Mouse (Mus musculus): ENCODE measurements at regions not wholly inside any gene's neighbourhood (a gene's known extent, or its start where the extent isn't known, plus 50 kb on each side); places are given as distances from the start of the nearest gene placed in this dataset.

DNA sequence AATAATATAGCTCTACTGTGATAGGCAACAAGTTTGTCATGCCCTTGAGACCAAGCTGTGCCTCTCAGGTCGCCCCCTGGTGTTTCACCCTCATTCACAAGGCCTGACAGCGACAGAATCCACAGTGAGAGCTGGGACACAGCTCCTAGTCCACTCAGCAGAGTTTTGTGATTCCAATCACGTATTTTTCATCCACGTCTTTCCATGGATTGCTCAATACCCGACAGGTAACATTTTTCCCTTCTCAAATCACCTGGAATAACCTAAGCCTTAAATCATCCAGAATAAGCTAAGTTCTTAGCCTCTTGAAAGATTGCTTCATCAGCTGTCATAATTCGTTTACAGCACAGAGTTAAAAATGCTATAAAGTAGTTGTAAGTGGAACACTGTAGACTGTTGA is 211.3 kb downstream of the Ccdc91 start:
- no peak for DNase-seq (ENCODE audit: low spot score)

DNA sequence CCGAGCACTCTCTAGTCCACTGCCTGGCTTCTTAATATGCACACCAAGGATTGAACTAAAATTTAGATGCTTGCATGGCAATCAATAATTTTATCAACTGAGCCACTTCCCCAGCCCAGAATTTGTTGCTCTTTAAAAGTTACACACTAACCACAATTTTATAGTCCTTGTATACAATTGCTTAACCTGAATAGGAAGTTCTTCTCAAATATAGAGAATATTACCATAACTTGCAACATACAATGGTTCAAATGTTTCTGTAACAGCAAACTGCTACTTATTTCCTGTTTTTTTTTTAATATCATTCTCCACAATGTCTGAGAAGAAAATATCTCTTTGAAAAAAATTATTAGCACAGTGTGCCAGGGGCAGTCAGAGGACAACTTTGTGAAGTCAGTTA is 222.6 kb downstream of the Ccdc91 start:
- no peak for DNase-seq (ENCODE audit: low spot score)

DNA sequence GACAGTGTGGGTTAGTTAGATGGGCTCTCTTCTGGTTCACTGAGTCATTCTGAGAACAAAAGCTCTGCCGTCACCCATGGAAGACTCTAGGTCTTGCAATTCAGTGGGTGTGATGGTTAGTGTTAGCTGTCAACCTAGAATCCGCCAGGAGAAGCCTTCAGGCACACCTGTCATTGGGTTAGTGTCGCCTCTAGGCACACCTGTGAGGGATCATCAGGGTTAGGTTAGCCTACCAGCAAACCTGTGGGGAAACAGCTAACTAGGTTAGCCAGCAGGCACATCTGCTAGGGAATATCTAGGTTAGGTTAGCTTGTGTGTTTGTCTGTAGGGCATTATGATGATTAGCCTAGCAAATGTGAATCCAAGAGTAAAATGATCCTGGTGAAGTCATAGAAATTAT is 223.8 kb downstream of the Ccdc91 start:
- no peak for DNase-seq (ENCODE audit: low spot score)

DNA sequence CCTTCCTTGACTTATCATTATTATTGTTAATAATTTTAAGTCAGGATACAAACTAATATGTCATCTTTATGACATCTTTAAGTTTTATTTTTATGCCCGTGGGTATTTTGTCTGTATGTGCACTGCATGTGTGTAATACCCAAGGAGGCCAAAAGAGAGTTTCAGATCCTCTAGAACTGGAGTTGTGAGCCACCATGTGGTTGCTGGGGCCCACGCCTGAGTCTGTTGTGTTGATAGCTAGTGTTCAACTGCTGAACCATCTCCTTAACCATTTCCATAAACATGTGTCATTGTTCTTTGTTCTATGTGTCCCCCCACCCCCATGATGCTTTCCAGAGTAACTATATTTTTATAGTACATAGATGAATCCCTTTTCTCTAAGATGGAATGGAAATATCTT is 225.0 kb downstream of the Ccdc91 start:
- no peak for DNase-seq (ENCODE audit: low spot score)

DNA sequence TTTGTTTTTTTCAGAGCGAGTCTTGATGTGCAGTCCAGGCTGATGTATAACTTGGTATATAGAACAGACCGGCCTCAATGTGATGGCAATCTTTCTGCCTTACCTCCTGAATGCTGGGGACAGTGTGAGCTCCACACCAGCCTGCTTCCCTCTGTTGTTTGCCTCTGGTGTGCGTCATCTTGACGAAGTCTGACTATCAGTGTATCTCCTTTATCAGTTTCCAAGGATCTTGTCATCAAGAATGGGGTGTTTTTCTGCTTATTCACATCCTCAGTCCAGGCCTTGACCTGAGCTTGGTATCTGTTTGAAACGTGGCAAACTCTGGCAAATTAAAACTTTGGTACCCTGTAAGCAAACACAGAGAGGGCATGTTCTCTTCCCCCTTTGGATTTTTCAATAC is 226.3 kb downstream of the Ccdc91 start:
- no peak for DNase-seq (ENCODE audit: low spot score)

DNA sequence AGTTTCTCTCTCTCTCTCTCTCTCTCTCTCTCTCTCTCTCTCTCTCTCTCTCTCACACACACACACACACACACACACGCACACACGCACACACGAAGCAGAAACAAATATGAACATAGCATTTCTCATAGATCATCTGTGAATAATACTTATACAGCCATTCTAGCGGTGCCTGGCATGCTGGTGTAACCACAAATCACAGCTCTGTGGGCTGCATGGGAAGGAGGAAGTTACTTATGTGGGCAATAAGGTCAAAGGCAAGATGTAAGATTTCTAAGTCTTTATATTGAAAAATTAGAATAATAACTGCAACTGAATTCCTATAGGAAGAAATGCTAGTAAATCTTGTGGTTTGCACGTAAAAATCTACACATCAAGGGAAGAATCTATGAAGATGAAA is 228.7 kb downstream of the Ccdc91 start:
- DNase-seq (ENCODE audit: low spot score) = no peak

DNA sequence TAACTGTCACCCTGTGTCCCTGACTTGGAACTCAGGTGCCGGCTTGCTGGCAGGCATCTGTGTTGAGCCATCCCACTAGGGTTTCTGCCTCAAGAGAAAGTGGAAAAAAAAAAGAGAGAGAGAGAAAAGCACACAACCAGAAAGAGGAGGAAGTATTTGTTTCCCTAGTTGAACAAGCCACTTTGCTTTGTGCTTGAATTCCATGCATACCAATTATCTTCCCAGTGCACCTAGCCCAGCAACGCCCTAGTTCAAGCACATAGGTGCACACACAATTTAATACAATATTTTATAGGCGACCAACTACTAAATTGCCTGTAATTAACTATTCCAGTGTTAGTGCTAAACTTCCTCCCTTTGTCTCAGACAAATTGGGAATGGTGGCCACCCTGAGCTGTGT is 230.3 kb downstream of the Ccdc91 start:
- no peak for DNase-seq (ENCODE audit: low spot score)

DNA sequence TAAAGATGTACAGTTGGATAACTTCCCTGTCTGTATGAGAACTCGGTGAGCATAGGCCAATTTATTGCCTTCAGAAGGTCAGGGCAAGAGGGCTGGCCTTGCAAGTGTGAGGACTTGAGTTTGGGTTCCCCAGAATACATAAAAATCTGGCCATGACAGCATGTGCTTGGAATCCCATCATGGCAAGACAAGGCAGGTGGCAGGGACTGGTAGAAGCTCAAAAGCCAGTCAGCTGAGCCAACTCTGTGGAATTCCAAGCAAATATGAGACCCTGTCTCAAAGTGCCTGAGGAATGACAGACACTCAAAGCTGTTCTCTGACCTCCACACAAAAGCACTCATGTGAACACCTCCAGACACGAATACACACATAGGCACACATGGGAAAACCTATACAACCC is 231.1 kb downstream of the Ccdc91 start:
- no peak for DNase-seq (ENCODE audit: low spot score)

DNA sequence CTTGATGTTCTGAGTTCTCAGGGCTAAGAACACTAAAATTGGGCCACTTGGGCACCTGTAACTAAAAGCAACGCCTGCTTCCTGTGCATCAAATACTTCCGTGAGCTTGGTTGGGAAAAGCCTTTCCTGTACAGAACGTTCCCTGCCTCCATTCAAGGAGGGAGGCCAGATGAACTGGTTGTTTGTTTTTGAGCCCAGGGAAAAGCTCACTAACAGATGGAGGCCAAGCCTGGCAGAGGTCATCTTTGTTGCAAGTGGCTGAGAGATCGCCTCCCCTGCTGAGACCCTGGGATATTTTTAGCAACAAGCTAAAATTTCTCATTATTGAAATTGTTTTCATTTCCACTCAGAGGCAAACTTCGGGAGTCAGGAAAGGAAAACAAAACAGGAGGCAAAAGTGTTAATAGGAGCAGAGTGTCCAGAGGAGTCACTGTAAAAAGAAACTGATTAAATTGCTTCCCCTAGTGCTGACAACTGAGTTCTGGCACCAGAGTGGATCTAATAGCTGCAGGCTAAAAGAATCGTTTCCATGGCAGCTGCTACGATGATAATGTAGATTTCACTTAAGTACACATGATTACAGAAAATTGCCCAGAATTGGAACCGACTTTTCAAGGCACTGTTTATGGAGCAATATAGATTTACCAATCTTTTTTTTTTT is 242.6 kb downstream of the Ccdc91 start:
- no peak for DNase-seq (ENCODE audit: low spot score)

DNA sequence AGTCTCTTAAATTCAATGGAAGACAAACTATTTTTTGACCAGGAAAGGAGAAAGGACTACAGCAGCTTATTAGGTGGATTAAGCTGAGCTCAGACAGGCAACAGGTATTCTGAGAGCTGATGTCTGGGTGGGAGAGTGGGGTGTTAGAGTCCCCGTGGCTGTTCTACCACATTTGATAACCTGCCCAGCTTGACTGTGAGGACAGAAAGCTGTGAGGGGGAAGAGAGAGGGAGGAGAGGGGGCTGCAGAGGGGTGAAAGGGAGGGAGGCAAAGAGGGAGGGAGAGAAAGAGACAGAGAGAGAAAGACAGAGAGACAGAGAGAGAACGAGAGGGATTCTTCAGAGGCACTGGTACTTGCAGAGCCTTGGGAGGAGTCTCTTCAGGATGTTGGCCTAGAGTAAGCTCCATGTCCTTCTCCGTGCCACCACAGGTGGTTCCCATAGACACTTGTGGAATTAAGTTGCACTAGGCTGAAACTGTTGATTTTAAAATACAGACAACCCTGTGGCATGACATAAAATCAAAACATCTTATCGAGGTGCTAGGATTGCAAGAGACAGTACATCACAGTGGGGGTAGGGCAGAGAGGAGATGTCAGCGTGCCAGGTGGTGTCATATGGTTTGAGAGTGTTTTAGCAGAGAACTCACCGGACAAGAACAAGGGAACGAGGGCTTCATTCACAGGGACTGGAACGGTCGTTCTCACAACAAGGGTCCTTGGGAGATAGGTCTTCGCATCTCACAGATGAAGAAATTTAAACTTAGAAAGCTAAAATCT is 243.3 kb downstream of the Ccdc91 start:
- DNase-seq (ENCODE audit: low spot score) = no peak

DNA sequence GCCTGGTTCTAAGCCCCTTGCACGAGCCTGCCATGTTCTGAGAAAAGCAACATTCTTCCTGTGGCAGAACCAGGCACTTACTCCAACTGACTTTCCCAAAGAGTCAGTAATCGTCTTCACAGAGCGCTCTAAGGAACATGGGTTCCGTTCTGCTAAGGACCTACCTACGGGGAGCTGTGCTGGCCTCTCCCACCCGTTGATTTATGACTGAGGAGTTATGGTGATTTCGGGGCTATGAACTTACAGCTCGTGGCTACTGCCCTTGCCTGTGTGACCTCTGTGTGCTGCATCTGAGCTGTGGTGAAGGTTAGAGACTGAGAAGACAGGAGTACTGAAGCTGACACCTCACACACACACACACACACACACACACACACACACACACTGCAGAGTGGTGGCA is 243.9 kb downstream of the Ccdc91 start:
- DNase-seq (ENCODE audit: low spot score) = no peak

DNA sequence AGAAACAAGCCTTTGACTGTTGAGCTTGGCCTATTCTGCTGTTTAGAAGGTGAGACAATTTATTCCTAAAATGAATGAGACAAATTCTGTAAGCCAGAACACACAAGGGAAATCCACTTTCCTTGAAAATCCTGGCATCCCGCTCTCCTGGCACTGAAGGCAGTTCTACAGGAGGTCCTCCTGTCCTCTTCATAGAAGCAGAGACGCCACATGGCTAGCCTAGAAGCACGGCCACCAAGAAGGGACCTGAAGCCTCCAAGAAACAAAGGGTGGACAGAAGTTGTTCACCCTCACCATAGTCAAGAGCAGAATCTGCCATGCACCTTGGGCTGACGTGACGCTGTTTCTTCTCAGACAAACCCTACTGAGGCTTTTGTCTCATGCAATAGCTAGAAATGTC is 247.7 kb downstream of the Ccdc91 start:
- no peak for DNase-seq (ENCODE audit: low spot score)

DNA sequence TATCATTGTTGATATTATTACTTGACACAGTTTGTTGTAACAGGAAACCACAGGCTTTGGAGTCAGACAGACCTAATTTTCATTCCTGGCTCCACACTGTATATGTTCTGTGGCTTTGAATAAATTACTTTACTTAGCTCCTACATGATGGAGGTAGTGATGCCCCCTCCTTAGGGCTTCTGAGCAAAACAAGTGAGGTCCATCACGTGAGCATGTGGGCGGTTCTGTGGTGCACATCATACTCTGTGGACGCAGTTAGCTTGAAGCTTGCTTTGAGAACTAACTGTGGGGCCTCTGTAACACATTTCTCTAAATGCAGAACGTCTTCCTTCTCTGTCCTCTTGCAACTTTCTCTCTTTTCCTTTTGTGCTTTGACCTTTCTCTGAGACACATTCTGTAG is 251.4 kb downstream of the Ccdc91 start:
- DNase-seq (ENCODE audit: low spot score) = no peak

DNA sequence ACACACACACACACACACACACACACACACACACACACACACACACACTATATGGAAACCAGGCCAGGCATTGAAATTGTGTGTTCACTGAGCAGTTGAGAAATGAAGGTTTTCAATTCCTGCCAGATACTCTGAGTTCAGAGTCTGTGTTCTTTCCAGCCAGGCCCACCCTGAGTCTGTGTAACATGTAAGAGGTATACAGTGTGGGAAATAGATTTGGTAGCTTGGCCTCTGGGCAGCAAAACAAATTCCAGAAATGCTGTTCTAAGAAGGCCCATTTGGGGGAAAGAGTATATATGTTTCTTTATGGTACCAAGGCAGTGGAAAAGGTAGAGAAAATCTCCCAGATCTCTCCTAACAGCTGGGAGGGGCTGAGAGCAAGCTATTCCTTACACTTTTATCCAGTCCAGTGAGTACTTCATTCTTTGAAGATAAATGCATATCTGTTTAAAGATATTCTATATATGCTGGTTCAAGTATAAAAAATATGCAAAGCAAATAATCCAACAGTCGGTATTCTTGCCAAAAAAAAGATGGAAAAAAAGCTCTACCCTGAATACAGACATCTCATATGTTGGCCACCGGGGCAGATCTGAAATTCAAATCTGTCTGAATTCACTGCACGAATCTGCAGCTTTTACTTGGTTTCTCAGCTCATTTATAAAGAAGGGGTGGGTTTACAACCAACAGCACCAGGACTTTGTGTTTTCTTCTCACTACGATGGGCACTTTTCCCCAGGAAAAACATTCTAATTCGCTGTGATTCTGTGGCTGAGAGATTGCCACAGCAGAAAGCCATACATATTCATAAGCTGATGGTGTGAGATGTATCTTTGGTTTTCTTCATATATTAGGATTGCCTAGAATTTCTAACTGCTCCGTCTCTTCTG is 252.3 kb downstream of the Ccdc91 start:
- DNase-seq (ENCODE audit: low spot score) = no peak

DNA sequence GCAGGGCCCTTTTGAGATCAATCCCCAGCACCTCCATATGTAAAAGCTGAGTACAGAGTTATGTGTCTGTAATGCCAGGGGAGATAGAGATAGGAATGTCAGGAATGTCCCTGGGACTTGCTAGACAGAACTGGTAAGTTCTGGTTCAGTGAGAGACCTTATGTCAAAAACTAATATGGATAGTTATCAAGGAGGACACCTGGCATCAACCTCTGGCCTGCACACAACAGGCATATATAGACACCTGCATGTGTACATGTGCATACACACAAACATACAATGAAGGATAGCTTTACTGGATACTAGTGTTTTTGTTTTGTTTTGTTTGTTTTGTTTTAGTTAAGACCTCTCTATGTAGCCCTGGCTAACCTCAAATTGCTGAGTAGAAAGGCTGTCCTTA is 254.1 kb downstream of the Ccdc91 start:
- DNase-seq (ENCODE audit: low spot score) = no peak

DNA sequence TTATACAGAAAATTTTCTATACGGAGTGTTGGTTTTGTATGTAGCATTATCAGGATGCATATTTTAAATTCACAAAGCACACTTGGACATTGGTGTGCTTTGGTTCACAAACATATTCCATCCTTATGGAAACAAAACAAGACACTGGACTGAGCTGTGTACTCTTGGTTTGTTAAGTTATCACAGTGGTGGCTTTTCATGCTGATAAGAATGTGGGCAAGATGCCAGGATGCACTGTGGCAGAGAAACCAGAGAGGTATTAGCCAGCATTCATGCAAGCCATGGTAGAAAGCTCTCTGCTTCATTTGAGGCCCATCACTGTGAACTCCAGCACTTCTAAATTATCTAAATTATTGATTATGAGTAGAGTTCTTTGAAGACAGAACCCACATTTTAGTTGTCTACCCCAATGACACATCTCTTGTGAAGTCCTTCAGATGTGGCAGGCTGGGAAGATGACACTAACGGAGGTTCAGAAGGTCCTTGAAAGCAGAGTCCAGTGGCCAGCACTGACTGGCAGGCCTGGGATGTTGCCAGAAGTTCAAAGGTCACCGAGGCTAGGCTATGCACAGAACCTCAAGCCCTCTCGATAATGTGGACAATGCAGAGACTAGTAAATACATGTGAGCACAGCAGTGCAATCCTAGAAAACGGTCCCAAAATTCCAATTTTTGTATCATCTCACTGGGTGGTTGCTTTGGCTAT is 263.1 kb downstream of the Ccdc91 start:
- DNase-seq (ENCODE audit: low spot score) = no peak

DNA sequence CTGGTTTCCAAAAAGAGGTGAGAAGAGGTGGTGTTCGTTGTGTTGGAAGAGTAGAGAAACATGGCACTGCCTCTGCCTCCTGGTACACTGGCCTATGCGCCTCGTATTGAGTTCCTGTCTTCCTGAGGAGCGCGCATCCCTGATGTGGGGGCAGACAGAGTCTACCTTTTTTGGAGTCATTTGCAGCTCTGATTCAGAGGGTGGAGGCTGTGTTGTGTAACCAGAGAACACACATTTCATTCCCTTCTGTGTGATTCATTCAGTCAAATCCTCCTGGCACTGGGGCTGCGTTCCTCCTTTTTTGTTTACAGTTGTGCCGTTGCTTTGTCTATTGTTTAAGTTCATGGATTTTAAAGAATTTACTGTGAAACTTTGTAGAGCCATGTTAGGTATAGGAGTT is 265.8 kb downstream of the Ccdc91 start:
- DNase-seq (ENCODE audit: low spot score) = no peak

DNA sequence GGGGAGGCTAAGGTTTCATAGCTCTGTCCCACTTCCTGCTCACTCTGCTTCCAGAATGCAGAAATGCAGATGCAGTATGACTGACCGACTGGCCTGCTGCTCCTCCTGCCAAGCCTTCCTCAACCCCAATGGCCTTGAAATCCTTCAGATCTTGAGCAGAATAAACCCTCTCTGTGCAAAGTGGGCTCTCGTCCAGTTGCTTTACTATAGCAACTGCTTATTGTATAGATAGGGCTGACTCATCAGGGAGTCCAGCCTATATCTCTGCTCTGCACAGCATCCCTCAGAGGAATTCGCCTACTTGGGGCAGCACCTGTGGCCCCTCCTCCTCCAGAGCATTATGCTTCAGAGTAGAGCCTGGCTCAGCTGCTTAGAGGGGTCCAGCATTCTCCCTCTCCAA is 268.5 kb downstream of the Ccdc91 start:
- DNase-seq (ENCODE audit: low spot score) = no peak

DNA sequence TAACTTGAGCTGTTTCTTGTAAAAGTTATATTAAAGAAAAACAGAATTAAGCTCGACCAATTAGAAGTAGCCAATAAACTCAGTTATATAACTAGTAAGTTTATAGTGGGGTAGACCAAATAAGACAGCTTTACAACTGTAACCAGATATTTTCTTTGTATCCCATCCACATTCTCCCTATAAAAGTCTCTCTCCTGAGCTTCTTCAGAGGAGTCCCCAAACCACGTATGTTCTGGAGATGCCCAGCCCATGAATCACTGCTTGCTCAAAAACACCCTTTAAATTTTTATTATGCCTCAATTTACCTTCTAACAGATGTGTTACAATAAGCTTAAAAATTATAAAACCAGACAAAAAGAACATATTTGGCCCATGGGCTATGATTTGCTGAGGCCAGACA is 270.1 kb downstream of the Ccdc91 start:
- DNase-seq (ENCODE audit: low spot score) = no peak

DNA sequence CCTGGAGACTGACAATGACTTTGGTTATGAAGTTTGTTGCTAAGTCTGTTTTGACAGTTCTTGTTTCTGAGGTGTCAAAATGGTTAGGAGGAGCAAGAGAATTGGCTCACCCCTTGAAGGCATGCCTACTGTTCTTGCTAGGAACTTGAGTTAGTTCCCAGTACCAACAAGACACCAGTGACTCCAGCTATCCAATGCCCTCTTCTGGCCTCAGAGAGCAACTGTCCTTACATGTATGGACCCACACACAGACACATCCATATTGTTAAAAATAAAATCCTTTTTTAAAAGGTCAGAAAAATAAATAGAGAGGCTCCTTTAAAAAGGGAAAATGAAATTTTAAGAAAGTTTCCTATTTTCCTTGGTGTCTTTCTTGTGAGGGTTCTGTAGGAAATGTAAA is 272.3 kb downstream of the Ccdc91 start:
- no peak for DNase-seq (ENCODE audit: low spot score)

DNA sequence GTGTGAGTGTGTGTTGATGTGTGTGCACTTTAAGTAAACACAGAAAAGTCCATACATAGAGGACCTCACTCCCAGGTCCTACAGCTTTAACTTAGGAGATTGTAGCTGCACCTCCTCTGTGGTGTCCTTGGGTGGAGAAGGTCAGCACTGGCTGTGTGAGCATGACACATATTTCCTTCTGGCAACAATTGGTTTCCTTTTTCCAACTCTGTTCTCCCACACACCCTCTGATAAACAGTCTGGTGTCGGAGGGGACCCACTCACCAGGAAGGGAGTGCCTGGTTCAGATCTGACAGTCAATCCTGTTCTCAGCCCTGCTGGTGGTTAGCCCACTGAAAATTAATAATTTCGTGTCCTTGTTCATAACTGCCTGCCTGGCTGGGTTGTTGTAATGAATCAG is 276.7 kb downstream of the Ccdc91 start:
- no peak for DNase-seq (ENCODE audit: low spot score)

DNA sequence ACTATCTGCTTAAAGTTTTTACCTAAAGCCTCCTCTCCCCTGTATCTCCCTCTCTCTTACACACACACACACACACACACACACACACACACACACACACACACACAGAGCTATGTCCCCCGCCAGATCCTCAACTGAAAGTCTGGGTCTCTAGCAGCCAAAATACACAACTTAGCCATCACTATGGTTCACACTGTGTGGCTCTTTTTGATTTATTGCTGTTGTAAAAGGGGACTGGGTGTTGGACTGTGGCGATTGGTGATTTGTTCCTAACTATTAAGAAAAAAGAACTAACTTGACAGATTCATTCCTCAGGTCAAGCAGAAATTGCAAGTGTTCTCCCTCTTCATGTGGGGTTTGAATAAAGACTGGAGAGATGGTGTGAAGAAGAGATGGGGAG is 278.2 kb downstream of the Ccdc91 start:
- no peak for DNase-seq (ENCODE audit: low spot score)
